Mouse (Mus musculus): ENCODE data around the gene Rpl38.

DNA sequence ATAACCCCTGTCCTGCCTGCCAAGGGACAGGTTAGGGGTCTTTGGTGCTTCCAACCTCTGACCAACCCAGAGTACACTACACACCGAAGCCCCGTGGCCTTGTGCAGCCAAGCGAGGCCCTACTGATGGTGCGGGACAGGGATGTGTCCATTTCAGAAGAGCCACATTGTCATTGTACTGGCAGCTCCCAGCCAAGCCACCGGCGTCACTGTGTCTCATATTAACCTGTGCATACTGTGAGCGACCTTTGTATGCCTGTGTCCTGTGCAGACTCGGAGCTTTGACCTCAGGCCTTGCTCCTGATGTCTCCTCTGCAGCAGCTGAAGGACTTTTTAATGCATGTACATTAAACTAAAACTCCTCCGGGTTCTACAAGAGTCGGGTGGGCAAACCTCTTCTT lies 52.2 kb downstream of the Rpl38 start:
- TF ChIP-seq CTCF (IDR thresholded peaks at IDR 0.05; ENCODE audit: insufficient read depth, low read length) (no peak), POLR2A (IDR thresholded peaks at IDR 0.05; ENCODE audit: borderline replicate concordance, extremely low read depth, low read depth, low read length) (no peak)
